Mouse (Mus musculus) heart, postnatal 4 days (tissue): ENCODE data around the gene Gm10770. TPM values are rescaled to one million over a fixed set of nuclear protein-coding genes. Genes with fewer than 3 reads are reported as not detected.
"Not testable (repeated sequence)": the region's sequence is repeated elsewhere in the genome, so short reads cannot be mapped to it uniquely, and the experiment has no call there.

Experiments
- DNase-seq: peaks from one replicate; pipeline ENCODE4 v3.0.0; 2021
- total RNA-seq, 2 experiments: library from RNA; stranded (reverse); gene quantifications; 2 replicates each; pipeline ENCODE4 v1.2.3; 2021

Gm10770 gene
- not detected for total RNA-seq

GRCm38 (mm10) chr2:150179579-150179978, at the start of gene Gm10770:
Gm10770 (minus strand) TSS chr2:150179679.
- not testable (repeated sequence) for DNase-seq

- DNase-seq = not testable (repeated sequence)
Observed at GRCm38 (mm10) chr2:150223263-150223662, 43.8 kb upstream of the Gm10770 start.

- not testable (repeated sequence) for DNase-seq
Observed at GRCm38 (mm10) chr2:150218363-150218725, 38.9 kb upstream of the Gm10770 start.

- peak; percentile 79 for DNase-seq
Observed at GRCm38 (mm10) chr2:150217600-150218362, 38.3 kb upstream of the Gm10770 start, which contains the start of gene Zfp937. Zfp937 (plus strand) TSS chr2:150218073.

- not testable (repeated sequence) for DNase-seq
Observed at GRCm38 (mm10) chr2:150181570-150181999, 2.1 kb upstream of the Gm10770 start, which contains the start of gene Gm14139. Gm14139 (plus strand) TSS chr2:150181755.

GRCm38 (mm10) chr2:150181046-150181445, 1.6 kb upstream of the Gm10770 start:
- not testable (repeated sequence) for DNase-seq

GRCm38 (mm10) chr2:150173833-150174232, 5.6 kb downstream of the Gm10770 start:
- DNase-seq = no peak

- no peak for DNase-seq
Observed at GRCm38 (mm10) chr2:150166703-150167102, 12.8 kb downstream of the Gm10770 start.

- DNase-seq = peak; percentile 84
Observed at GRCm38 (mm10) chr2:150136435-150136897, 43.0 kb downstream of the Gm10770 start, which contains the start of gene Zfp120. Zfp120 (minus strand) TSS chr2:150136708.

- DNase-seq = no peak
Observed at GRCm38 (mm10) chr2:150132773-150133172, 46.7 kb downstream of the Gm10770 start.

- not testable (repeated sequence) for DNase-seq
Observed at GRCm38 (mm10) chr2:150132002-150132401, 47.5 kb downstream of the Gm10770 start.

Other genes with a start within 250 kb of the Gm10770 start
- 1 to 10 TPM; 5.0 to 5.4 TPM for gene Zfp120, start 43.0 kb downstream of the Gm10770 start, total RNA-seq
- not detected for gene Gm14139, start 2.1 kb upstream of the Gm10770 start, total RNA-seq
- 1 to 10 TPM; 3.6 to 3.9 TPM for gene Zfp937, start 38.4 kb upstream of the Gm10770 start, total RNA-seq
- 1 to 10 TPM; 2.4 to 3.5 TPM for gene Gm21994, start 75.9 kb upstream of the Gm10770 start, total RNA-seq
- gene Gm14124, start 77.8 kb upstream of the Gm10770 start, total RNA-seq = not detected
- 1 to 10 TPM; 2.8 TPM for gene Gm10130, start 144.0 kb upstream of the Gm10770 start, total RNA-seq
- gene 3300002I08Rik, start 183.1 kb upstream of the Gm10770 start, total RNA-seq = 1 to 10 TPM; 4.6 to 5.7 TPM